Mouse (Mus musculus): ENCODE measurements around the gene Olfr193. TPM values are rescaled to one million over a fixed set of nuclear protein-coding genes. Genes with fewer than 3 reads are reported as not detected.
"Not testable (repeated sequence)": the region's sequence is repeated elsewhere in the genome, so short reads cannot be mapped to it uniquely, and the experiment has no call there.

The Olfr193 gene
- polyA plus RNA-seq (2012; rRNA removed): not detected in 2 replicates

DNA sequence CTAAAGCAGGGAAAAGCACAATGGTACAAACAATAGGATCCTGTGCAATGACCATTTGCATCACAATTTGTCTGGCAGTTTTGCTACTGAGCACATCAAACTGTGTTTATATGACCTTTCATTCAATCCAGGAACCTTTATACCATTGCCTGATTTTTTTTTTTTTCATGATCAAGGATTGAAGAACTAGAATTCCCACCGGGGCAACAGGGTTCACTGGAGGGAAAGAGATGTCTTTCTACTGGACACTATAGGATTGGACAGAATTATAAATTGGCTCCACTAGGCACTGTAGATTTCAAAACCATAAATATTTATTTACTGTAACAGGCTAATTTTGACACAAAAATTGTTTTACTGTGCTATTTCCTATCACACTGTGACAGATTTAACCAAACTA, at the start of gene Olfr193:
Gene Olfr193 (minus strand): TSS at position 101 of the 400 bp plus-strand sequence.
- TF ChIP-seq CTCF (IDR thresholded peaks at IDR 0.05; ENCODE audit: extremely low read depth, insufficient read depth, low read length): no peak
- TF ChIP-seq POLR2A (IDR thresholded peaks at IDR 0.05; ENCODE audit: extremely low read depth, insufficient read depth, low read length): no peak
- no peak within 1 kb of the TSS for H3K27ac ChIP-seq (ENCODE audit: insufficient read depth, low read length)
- H3K4me3 ChIP-seq (ENCODE audit: insufficient read depth, low read length): no peak within 1 kb of the TSS
- no peaks in the 10 kb centered on the region for H3K4me1 ChIP-seq (ENCODE audit: control insufficient read depth, insufficient read depth, low read length)

DNA sequence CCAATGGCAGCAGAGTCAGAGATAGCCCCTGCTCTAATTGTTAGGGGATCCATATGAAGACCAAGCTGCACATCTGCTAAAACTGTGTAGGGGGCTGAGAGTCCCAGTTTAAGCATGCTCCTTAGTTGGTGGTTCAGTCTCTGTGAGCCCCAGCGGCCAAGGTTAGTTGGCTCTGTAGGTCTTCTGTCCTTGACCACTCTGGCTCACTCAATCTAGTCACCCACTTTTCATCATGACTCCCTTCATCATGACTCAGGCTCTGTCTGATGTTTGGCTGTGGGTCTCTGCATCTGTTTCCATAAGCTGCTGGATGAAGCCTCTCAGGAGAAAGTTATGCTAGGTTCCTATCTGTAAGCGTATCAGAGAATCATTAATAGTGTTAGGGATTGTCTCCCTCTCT, 40.3 kb upstream of the Olfr193 start:
- H3K4me3 ChIP-seq (ENCODE audit: insufficient read depth, low read length): no peak overlapping the region
- no peaks in the 10 kb centered on the region for H3K4me1 ChIP-seq (ENCODE audit: control insufficient read depth, insufficient read depth, low read length)
- H3K27ac ChIP-seq (ENCODE audit: insufficient read depth, low read length): no peak overlapping the region
- TF ChIP-seq CTCF (IDR thresholded peaks at IDR 0.05; ENCODE audit: extremely low read depth, insufficient read depth, low read length): no peak
- no peak for TF ChIP-seq POLR2A (IDR thresholded peaks at IDR 0.05; ENCODE audit: extremely low read depth, insufficient read depth, low read length)

GRCm38 (mm10) chr16:59146746-59147145, 35.1 kb upstream of the Olfr193 start, which contains the start of gene Olfr195:
Olfr195 (plus strand) TSS chr16:59147046.
- TF ChIP-seq POLR2A (IDR thresholded peaks at IDR 0.05; ENCODE audit: extremely low read depth, insufficient read depth, low read length): no peak
- no peak for TF ChIP-seq CTCF (IDR thresholded peaks at IDR 0.05; ENCODE audit: extremely low read depth, insufficient read depth, low read length)
- no peak within 1 kb of the TSS for H3K4me3 ChIP-seq (ENCODE audit: insufficient read depth, low read length)
- H3K4me1 ChIP-seq (ENCODE audit: control insufficient read depth, insufficient read depth, low read length): no peaks in the 10 kb centered on the region
- H3K27ac ChIP-seq (ENCODE audit: insufficient read depth, low read length): no peak within 1 kb of the TSS

DNA sequence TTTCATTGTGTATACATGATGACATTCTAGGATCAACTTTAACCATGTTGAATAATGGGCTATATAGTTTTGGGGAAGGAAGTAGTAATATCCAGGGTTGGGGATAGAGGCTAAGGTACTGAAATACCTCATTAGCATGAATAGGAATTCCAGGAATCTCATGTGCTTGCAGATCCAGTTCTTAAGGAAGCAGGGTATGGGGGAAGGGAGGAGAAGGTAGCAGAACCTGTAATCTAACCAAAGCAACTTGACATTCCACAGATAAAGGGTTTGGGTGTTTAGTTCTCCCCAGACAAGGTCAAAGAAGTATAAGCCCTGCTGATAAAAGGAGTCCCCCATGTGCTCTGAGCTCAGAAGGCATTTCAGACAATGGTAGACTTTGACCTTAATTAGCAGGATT, 29.4 kb upstream of the Olfr193 start:
- TF ChIP-seq POLR2A (IDR thresholded peaks at IDR 0.05; ENCODE audit: extremely low read depth, insufficient read depth, low read length): no peak
- TF ChIP-seq CTCF (IDR thresholded peaks at IDR 0.05; ENCODE audit: extremely low read depth, insufficient read depth, low read length): no peak
- H3K4me3 ChIP-seq (ENCODE audit: insufficient read depth, low read length): no peak overlapping the region
- H3K4me1 ChIP-seq (ENCODE audit: control insufficient read depth, insufficient read depth, low read length): no peaks in the 10 kb centered on the region
- H3K27ac ChIP-seq (ENCODE audit: insufficient read depth, low read length): no peak overlapping the region

DNA sequence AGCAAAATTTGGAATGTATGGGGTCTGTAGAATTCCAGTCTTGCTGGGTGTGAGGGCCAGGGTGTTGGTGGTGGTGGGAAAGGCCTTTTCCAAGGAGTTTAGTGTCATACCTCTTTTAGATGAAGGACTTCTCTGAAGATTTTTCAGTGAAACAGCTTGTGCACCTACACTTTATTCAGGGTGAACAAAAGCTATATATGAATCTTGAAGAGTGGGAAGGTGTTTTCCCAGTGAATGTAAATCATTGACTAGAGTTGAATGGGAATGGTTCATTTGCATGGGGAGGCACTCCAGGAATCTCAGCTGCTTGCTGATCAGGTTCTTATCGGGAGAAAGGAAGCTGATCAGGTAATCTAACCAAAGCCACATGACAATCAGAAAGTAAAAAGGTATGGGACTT, 19.1 kb upstream of the Olfr193 start:
- Histone ChIP-seq H3K4me1 (ENCODE audit: control insufficient read depth, insufficient read depth, low read length) (peaks cover 2% of the 10 kb centered on the region; the same call in 1 of the 2 replicates), H3K4me3 (ENCODE audit: insufficient read depth, low read length) (no peak overlapping the region), H3K27ac (ENCODE audit: insufficient read depth, low read length) (no peak overlapping the region)
- TF ChIP-seq CTCF (IDR thresholded peaks at IDR 0.05; ENCODE audit: extremely low read depth, insufficient read depth, low read length): no peak
- no peak for TF ChIP-seq POLR2A (IDR thresholded peaks at IDR 0.05; ENCODE audit: extremely low read depth, insufficient read depth, low read length)

DNA sequence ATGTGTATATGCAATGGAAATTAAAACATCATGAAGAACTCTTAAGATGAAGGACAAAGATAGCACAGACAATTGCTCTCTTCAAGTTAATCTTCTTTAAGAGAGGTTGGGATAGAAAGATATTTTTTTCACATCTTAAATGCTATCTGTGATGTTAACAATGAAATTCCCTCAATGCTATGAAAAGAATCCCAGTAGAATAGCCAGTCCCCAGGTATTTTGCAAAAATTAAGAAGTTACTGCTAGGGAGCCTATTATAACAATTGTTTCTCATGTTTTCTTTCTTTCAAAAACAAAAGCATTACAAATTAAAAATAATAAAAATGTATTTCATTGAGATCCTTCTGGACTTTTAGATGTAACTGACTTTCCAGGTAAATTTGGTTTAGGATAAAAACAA, 9.3 kb upstream of the Olfr193 start, which contains the start of gene Olfr194:
Gene Olfr194 (minus strand): TSS at position 101 of the 400 bp plus-strand sequence.
- H3K4me1 ChIP-seq (ENCODE audit: control insufficient read depth, insufficient read depth, low read length): no peaks in the 10 kb centered on the region
- no peak within 1 kb of the TSS for H3K27ac ChIP-seq (ENCODE audit: insufficient read depth, low read length)
- no peak for TF ChIP-seq POLR2A (IDR thresholded peaks at IDR 0.05; ENCODE audit: extremely low read depth, insufficient read depth, low read length)
- no peak for TF ChIP-seq CTCF (IDR thresholded peaks at IDR 0.05; ENCODE audit: extremely low read depth, insufficient read depth, low read length)
- no peak within 1 kb of the TSS for H3K4me3 ChIP-seq (ENCODE audit: insufficient read depth, low read length)

- not testable (repeated sequence) for H3K4me1 ChIP-seq (ENCODE audit: control insufficient read depth, insufficient read depth, low read length); H3K4me3 ChIP-seq (ENCODE audit: insufficient read depth, low read length); H3K27ac ChIP-seq (ENCODE audit: insufficient read depth, low read length)
Measured at GRCm38 (mm10) chr16:59108522-59108921, 3.2 kb downstream of the Olfr193 start.

DNA sequence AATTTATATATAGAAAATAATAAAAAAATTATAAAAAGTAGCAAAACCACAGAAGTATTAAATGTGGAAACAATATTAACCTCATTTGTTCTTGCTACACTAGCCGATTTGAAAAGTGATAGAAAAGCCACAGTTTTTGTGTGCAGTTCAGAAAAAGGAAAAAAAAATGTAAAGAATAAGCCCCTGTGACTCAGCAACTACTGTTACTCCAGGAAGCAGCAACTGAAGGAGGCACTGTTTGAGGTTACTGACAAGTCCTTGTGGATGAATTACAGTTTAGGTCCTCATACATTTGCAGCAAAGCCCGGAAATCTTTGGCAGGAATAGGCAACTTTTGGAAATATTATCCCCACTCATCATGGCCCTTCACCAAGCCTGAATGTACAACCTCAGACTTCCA, 6.4 kb downstream of the Olfr193 start:
- Histone ChIP-seq H3K4me1 (ENCODE audit: control insufficient read depth, insufficient read depth, low read length) (no peaks in the 10 kb centered on the region), H3K27ac (ENCODE audit: insufficient read depth, low read length) (no peak overlapping the region), H3K4me3 (ENCODE audit: insufficient read depth, low read length) (no peak overlapping the region)
- TF ChIP-seq POLR2A (IDR thresholded peaks at IDR 0.05; ENCODE audit: extremely low read depth, insufficient read depth, low read length) (no peak), CTCF (IDR thresholded peaks at IDR 0.05; ENCODE audit: extremely low read depth, insufficient read depth, low read length) (no peak)

DNA sequence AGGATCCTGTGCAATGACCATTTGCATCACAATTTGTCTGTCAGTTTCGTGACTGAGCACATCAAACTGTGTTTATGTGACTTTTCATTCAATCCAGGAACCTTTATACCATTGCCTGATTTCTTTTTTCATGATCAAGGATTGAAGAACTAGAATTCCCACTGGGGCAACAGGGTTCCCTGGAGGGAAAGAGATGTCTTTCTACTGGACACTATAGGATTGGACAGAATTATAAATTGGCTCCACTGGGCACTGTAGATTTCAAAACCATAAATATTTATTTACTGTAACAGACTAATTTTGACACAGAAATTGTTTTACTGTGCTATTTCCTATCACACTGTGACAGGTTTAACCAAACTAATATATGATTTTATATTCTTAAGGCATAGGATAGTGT, 22.0 kb downstream of the Olfr193 start, which contains the start of gene Olfr191:
Gene Olfr191 (minus strand): TSS at position 101 of the 400 bp plus-strand sequence.
- not testable (repeated sequence) for H3K4me3 ChIP-seq (ENCODE audit: insufficient read depth, low read length); H3K27ac ChIP-seq (ENCODE audit: insufficient read depth, low read length)

DNA sequence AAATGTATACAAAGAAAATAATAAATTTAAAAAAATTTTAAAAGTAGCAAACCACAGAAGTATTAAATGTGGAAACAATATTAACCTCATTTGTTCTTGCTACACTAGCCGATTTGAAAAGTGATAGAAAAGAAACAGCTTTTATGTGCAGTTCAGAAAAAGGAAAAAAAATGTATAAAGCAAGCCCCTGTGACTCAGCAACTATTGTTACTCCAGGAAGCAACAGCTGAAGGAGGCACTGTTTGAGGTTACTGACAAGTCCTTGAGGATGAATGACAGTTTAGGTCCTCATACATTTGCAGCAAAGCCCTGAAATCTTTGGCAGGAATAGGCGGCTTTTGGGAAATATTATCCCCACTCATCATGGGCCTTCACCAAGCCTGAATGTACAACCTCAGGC, 30.6 kb downstream of the Olfr193 start:
- not testable (repeated sequence) for H3K27ac ChIP-seq (ENCODE audit: insufficient read depth, low read length); H3K4me3 ChIP-seq (ENCODE audit: insufficient read depth, low read length); H3K4me1 ChIP-seq (ENCODE audit: control insufficient read depth, insufficient read depth, low read length)

More for the DNA sequence above, 22.0 kb downstream of the Olfr193 start, which contains the start of gene Olfr191:
- H3K4me1 ChIP-seq (ENCODE audit: control insufficient read depth, insufficient read depth, low read length): not testable (repeated sequence)

- Histone ChIP-seq H3K27ac (ENCODE audit: insufficient read depth, low read length) (no peak within 1 kb of the TSS), H3K4me1 (ENCODE audit: control insufficient read depth, insufficient read depth, low read length) (no peaks in the 10 kb centered on the region), H3K4me3 (ENCODE audit: insufficient read depth, low read length) (no peak within 1 kb of the TSS)
- TF ChIP-seq CTCF (IDR thresholded peaks at IDR 0.05; ENCODE audit: extremely low read depth, insufficient read depth, low read length) (no peak), POLR2A (IDR thresholded peaks at IDR 0.05; ENCODE audit: extremely low read depth, insufficient read depth, low read length) (no peak)
Measured at GRCm38 (mm10) chr16:59077905-59078304, 33.8 kb downstream of the Olfr193 start, which contains the start of gene Olfr190. Olfr190 (minus strand) TSS chr16:59078005.

All from cortical plate, adult 2 months (tissue).